Mouse (Mus musculus): ENCODE results near the gene Maea.

- TF ChIP-seq MAX (IDR thresholded peaks at IDR 0.05), result no peak
- no peak for TF ChIP-seq CTCF (IDR thresholded peaks at IDR 0.05; ENCODE audit: control insufficient read depth, insufficient read depth, insufficient read length)
- no peak for TF ChIP-seq USF1 (IDR thresholded peaks at IDR 0.05; ENCODE audit: low read depth)
Measured at GRCm38 (mm10) chr5:33358467-33358866, 23.2 kb downstream of the Maea start.
